Mouse (Mus musculus): Measurements from ENCODE around the gene Rps6kc1. TPM values are rescaled to one million over a fixed set of nuclear protein-coding genes. Genes with fewer than 3 reads are reported as not detected.
A peak's percentile ranks its signal among the peaks of the same experiment; 100 is the strongest.

Gene Rps6kc1
- polyA plus RNA-seq, 1 experiment from 2014 or later: 23.8 TPM

- WGBS: 52% methylated on average over 1 of the region's 1 CpGs
- no peaks in the 10 kb centered on the region for H3K9me3 ChIP-seq (replicated peaks; ENCODE audit: control insufficient read depth, low read length)
- H3K4me2 ChIP-seq (ENCODE audit: low read length): no peak overlapping the region
- no peaks in the 10 kb centered on the region for H3K36me3 ChIP-seq (ENCODE audit: control insufficient read depth, insufficient read depth, low read length)
- no peak overlapping the region for H3K9ac ChIP-seq (ENCODE audit: low read length)
- no peak for ATAC-seq
- H3K27ac ChIP-seq (ENCODE audit: low read depth, low read length): no peak overlapping the region
- peaks cover 9% of the 10 kb centered on the region for H3K4me1 ChIP-seq (ENCODE audit: control insufficient read depth, insufficient read depth, low read length)
- no peak overlapping the region for H3K4me3 ChIP-seq (ENCODE audit: low read depth, low read length)
- H3K27me3 ChIP-seq (replicated peaks; ENCODE audit: control insufficient read depth, insufficient read depth, low read length): no peaks in the 10 kb centered on the region
- DNase-seq (ENCODE audit: low spot score): no peak
These were observed 1.1 kb upstream of the Rps6kc1 start for GRCm38 (mm10) chr1:190912623-190913022.

DNA sequence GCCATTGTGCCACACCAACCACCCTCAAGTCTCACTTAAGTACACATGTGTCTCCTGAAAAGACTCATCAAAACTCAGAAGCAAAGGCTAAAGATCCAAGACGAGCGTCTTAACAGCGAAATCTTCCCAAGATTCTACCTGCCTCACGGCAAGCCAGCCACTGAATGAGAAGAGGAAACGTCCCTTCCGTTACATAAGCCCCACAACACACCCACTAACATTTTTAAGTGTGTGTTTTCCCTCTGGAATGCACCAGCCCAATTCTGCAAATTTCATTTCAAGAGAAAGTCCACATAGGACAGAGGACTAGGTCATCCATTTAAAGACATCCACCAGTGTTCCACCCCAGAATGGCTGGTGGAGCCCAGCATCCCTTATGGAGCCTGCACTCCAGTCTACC lies 734 bp downstream of the Rps6kc1 start:
- DNase-seq (ENCODE audit: low spot score) (no peak), ATAC-seq (no peak)
- 82% methylated on average over 6 of the region's 6 CpGs for WGBS

DNA sequence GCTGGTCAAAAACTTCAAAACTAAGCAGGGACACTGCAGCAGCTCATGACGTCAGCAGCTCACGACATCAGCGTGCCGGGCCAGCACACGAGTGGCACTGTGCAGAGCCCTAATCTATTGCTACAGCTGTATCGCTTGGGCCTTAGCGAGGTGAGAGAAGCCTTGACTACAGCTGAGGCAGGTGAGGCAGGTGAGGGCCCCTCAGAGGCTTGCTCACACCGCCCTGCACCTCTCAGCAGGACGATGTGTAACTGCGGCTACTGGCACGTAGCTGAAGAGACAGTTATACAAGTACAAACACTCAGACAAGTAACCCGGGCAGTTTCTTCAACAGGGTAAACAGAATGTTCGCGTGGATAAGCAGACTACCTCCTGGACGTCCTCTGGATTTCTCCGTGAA lies 6.9 kb downstream of the Rps6kc1 start:
- Histone ChIP-seq H3K4me3 (ENCODE audit: low read depth, low read length) (no peak overlapping the region), H3K4me1 (ENCODE audit: control insufficient read depth, insufficient read depth, low read length) (no peaks in the 10 kb centered on the region), H3K27ac (ENCODE audit: low read depth, low read length) (no peak overlapping the region), H3K27me3 (replicated peaks; ENCODE audit: control insufficient read depth, insufficient read depth, low read length) (no peaks in the 10 kb centered on the region), H3K9me3 (replicated peaks; ENCODE audit: control insufficient read depth, low read length) (no peaks in the 10 kb centered on the region), H3K4me2 (ENCODE audit: low read length) (no peak overlapping the region), H3K9ac (ENCODE audit: low read length) (no peak overlapping the region), H3K36me3 (ENCODE audit: control insufficient read depth, insufficient read depth, low read length) (peaks cover 13% of the 10 kb centered on the region)
- DNase-seq (ENCODE audit: low spot score): no peak
- no peak for ATAC-seq
- 90% methylated on average over 16 of the region's 16 CpGs for WGBS

More for the DNA sequence above, 734 bp downstream of the Rps6kc1 start:
- no peaks in the 10 kb centered on the region for H3K36me3 ChIP-seq (ENCODE audit: control insufficient read depth, insufficient read depth, low read length)
- peak overlapping the region; percentile 79 for H3K4me3 ChIP-seq (ENCODE audit: low read depth, low read length)
- no peaks in the 10 kb centered on the region for H3K27me3 ChIP-seq (replicated peaks; ENCODE audit: control insufficient read depth, insufficient read depth, low read length)
- H3K27ac ChIP-seq (ENCODE audit: low read depth, low read length): no peak overlapping the region
- H3K9ac ChIP-seq (ENCODE audit: low read length): peak overlapping the region; percentile 92
- peak overlapping the region; percentile 73 for H3K4me2 ChIP-seq (ENCODE audit: low read length)
- H3K4me1 ChIP-seq (ENCODE audit: control insufficient read depth, insufficient read depth, low read length): peaks cover 9% of the 10 kb centered on the region
- no peaks in the 10 kb centered on the region for H3K9me3 ChIP-seq (replicated peaks; ENCODE audit: control insufficient read depth, low read length)

GRCm38 (mm10) chr1:190904136-190904535 lies 7.4 kb downstream of the Rps6kc1 start:
- Histone ChIP-seq H3K27ac (ENCODE audit: low read depth, low read length) (no peak overlapping the region), H3K4me1 (ENCODE audit: control insufficient read depth, insufficient read depth, low read length) (no peaks in the 10 kb centered on the region), H3K4me3 (ENCODE audit: low read depth, low read length) (no peak overlapping the region), H3K27me3 (replicated peaks; ENCODE audit: control insufficient read depth, insufficient read depth, low read length) (no peaks in the 10 kb centered on the region), H3K4me2 (ENCODE audit: low read length) (no peak overlapping the region), H3K9me3 (replicated peaks; ENCODE audit: control insufficient read depth, low read length) (no peaks in the 10 kb centered on the region), H3K9ac (ENCODE audit: low read length) (no peak overlapping the region), H3K36me3 (ENCODE audit: control insufficient read depth, insufficient read depth, low read length) (peaks cover 17% of the 10 kb centered on the region)
- 96% methylated on average over 3 of the region's 3 CpGs for WGBS
- DNase-seq (ENCODE audit: low spot score) (no peak), ATAC-seq (no peak)

GRCm38 (mm10) chr1:190901082-190901481 lies 10.5 kb downstream of the Rps6kc1 start:
- no peak overlapping the region for H3K4me3 ChIP-seq (ENCODE audit: low read depth, low read length)
- DNase-seq (ENCODE audit: low spot score) (no peak), ATAC-seq (no peak)
- H3K36me3 ChIP-seq (ENCODE audit: control insufficient read depth, insufficient read depth, low read length): peaks cover 41% of the 10 kb centered on the region
- no peaks in the 10 kb centered on the region for H3K9me3 ChIP-seq (replicated peaks; ENCODE audit: control insufficient read depth, low read length)
- no peak overlapping the region for H3K27ac ChIP-seq (ENCODE audit: low read depth, low read length)
- H3K4me1 ChIP-seq (ENCODE audit: control insufficient read depth, insufficient read depth, low read length): no peaks in the 10 kb centered on the region
- 70% methylated on average over 2 of the region's 2 CpGs for WGBS
- H3K27me3 ChIP-seq (replicated peaks; ENCODE audit: control insufficient read depth, insufficient read depth, low read length): no peaks in the 10 kb centered on the region
- H3K4me2 ChIP-seq (ENCODE audit: low read length): no peak overlapping the region
- no peak overlapping the region for H3K9ac ChIP-seq (ENCODE audit: low read length)

- Histone ChIP-seq H3K36me3 (ENCODE audit: control insufficient read depth, insufficient read depth, low read length) (peaks cover 42% of the 10 kb centered on the region), H3K9me3 (replicated peaks; ENCODE audit: control insufficient read depth, low read length) (no peaks in the 10 kb centered on the region), H3K27me3 (replicated peaks; ENCODE audit: control insufficient read depth, insufficient read depth, low read length) (no peaks in the 10 kb centered on the region), H3K4me1 (ENCODE audit: control insufficient read depth, insufficient read depth, low read length) (no peaks in the 10 kb centered on the region), H3K4me2 (ENCODE audit: low read length) (no peak overlapping the region), H3K4me3 (ENCODE audit: low read depth, low read length) (no peak overlapping the region), H3K9ac (ENCODE audit: low read length) (no peak overlapping the region), H3K27ac (ENCODE audit: low read depth, low read length) (no peak overlapping the region)
- 89% methylated on average over 9 of the region's 9 CpGs for WGBS
- DNase-seq (ENCODE audit: low spot score): no peak
- ATAC-seq: no peak
These were observed 12.5 kb downstream of the Rps6kc1 start for GRCm38 (mm10) chr1:190898899-190899575.

GRCm38 (mm10) chr1:190898186-190898585 lies 13.4 kb downstream of the Rps6kc1 start:
- no peak for ATAC-seq
- Histone ChIP-seq H3K27me3 (replicated peaks; ENCODE audit: control insufficient read depth, insufficient read depth, low read length) (no peaks in the 10 kb centered on the region), H3K4me2 (ENCODE audit: low read length) (no peak overlapping the region), H3K36me3 (ENCODE audit: control insufficient read depth, insufficient read depth, low read length) (peaks cover 38% of the 10 kb centered on the region), H3K9ac (ENCODE audit: low read length) (no peak overlapping the region), H3K27ac (ENCODE audit: low read depth, low read length) (no peak overlapping the region), H3K4me3 (ENCODE audit: low read depth, low read length) (no peak overlapping the region), H3K4me1 (ENCODE audit: control insufficient read depth, insufficient read depth, low read length) (no peaks in the 10 kb centered on the region), H3K9me3 (replicated peaks; ENCODE audit: control insufficient read depth, low read length) (no peaks in the 10 kb centered on the region)
- 96% methylated on average over 3 of the region's 3 CpGs for WGBS
- DNase-seq (ENCODE audit: low spot score): no peak

DNA sequence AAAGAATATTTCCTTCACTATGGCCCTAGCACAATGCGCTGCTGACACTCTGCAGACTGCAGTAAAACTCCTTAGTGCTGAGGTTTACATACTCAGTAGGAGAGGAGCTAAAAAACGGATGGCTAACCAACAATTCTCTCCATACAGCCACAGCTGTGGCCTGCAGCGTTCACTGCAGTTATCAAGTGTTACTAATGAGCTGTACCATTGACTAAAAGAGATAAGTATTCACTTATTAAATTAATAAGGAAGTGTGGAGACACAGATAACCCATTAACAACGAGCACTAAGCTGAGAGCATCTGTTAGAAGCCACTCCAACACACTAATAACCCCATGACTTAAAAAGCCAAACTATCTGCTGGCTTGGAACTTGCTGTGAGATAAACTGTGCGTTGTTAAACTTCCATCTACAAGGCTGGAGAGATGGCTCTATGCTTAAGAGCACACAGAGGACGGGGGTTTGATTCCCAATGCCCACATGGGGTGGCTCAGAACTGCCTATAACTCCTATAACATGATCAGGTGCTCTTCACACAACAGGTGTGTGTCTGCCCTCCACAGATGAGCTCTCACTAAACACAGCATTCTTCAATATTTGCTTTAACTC lies 17.9 kb downstream of the Rps6kc1 start:
- Histone ChIP-seq H3K27me3 (replicated peaks; ENCODE audit: control insufficient read depth, insufficient read depth, low read length) (no peaks in the 10 kb centered on the region), H3K27ac (ENCODE audit: low read depth, low read length) (no peak overlapping the region), H3K36me3 (ENCODE audit: control insufficient read depth, insufficient read depth, low read length) (peaks cover 48% of the 10 kb centered on the region), H3K4me2 (ENCODE audit: low read length) (no peak overlapping the region), H3K4me1 (ENCODE audit: control insufficient read depth, insufficient read depth, low read length) (no peaks in the 10 kb centered on the region), H3K4me3 (ENCODE audit: low read depth, low read length) (no peak overlapping the region), H3K9ac (ENCODE audit: low read length) (no peak overlapping the region), H3K9me3 (replicated peaks; ENCODE audit: control insufficient read depth, low read length) (no peaks in the 10 kb centered on the region)
- ATAC-seq: no peak
- WGBS: 84% methylated on average over 6 of the region's 6 CpGs
- DNase-seq (ENCODE audit: low spot score): no peak

- H3K4me3 ChIP-seq (ENCODE audit: low read depth, low read length): no peak overlapping the region
- ATAC-seq: no peak
- H3K27ac ChIP-seq (ENCODE audit: low read depth, low read length): no peak overlapping the region
- WGBS: 93% methylated on average over 16 of the region's 16 CpGs
- no peaks in the 10 kb centered on the region for H3K4me1 ChIP-seq (ENCODE audit: control insufficient read depth, insufficient read depth, low read length)
- H3K27me3 ChIP-seq (replicated peaks; ENCODE audit: control insufficient read depth, insufficient read depth, low read length): no peaks in the 10 kb centered on the region
- H3K9ac ChIP-seq (ENCODE audit: low read length): no peak overlapping the region
- no peak overlapping the region for H3K4me2 ChIP-seq (ENCODE audit: low read length)
- no peaks in the 10 kb centered on the region for H3K9me3 ChIP-seq (replicated peaks; ENCODE audit: control insufficient read depth, low read length)
- DNase-seq (ENCODE audit: low spot score): no peak
- H3K36me3 ChIP-seq (ENCODE audit: control insufficient read depth, insufficient read depth, low read length): peaks cover 55% of the 10 kb centered on the region
These were observed 22.9 kb downstream of the Rps6kc1 start for GRCm38 (mm10) chr1:190888646-190889045.

Data from forebrain, embryonic 14.5 days (tissue).